Mouse (Mus musculus): Measurements from ENCODE around the gene Nploc4. TPM values are rescaled to one million over a fixed set of nuclear protein-coding genes. Genes with fewer than 3 reads are reported as not detected.
"Not testable (repeated sequence)": the region's sequence is repeated elsewhere in the genome, so short reads cannot be mapped to it uniquely, and the experiment has no call there.

The Nploc4 gene
- polyA plus RNA-seq, 1 experiment from 2014 or later, result 28.2 TPM

- no peak overlapping the region for H3K4me2 ChIP-seq (ENCODE audit: low read depth, low read length)
- no peak overlapping the region for H3K4me3 ChIP-seq (ENCODE audit: low read length)
- H3K9me3 ChIP-seq (ENCODE audit: control insufficient read depth, low read length), result no peaks in the 10 kb centered on the region
- peaks cover 49% of the 10 kb centered on the region for H3K36me3 ChIP-seq (ENCODE audit: control insufficient read depth, insufficient read depth, low read length)
- no peak for ATAC-seq (ENCODE audit: low read depth)
- no peaks in the 10 kb centered on the region for H3K27me3 ChIP-seq (ENCODE audit: control insufficient read depth, insufficient read depth, low read depth, low read length)
- H3K27ac ChIP-seq (ENCODE audit: low read length), result no peak overlapping the region
- H3K9ac ChIP-seq (ENCODE audit: low read length), result no peak overlapping the region
- WGBS, result 91% methylated on average over 1 of the region's 1 CpGs
- H3K4me1 ChIP-seq (replicated peaks; ENCODE audit: control insufficient read depth, insufficient read depth, low read length), result no peaks in the 10 kb centered on the region
These were observed 18.9 kb downstream of the Nploc4 start for GRCm38 (mm10) chr11:120418592-120418991.

- Histone ChIP-seq H3K27me3 (ENCODE audit: control insufficient read depth, insufficient read depth, low read depth, low read length) (no peaks in the 10 kb centered on the region), H3K4me2 (ENCODE audit: low read depth, low read length) (no peak overlapping the region), H3K9ac (ENCODE audit: low read length) (no peak overlapping the region), H3K4me3 (ENCODE audit: low read length) (no peak overlapping the region), H3K9me3 (ENCODE audit: control insufficient read depth, low read length) (no peaks in the 10 kb centered on the region), H3K36me3 (ENCODE audit: control insufficient read depth, insufficient read depth, low read length) (peaks cover 54% of the 10 kb centered on the region), H3K4me1 (replicated peaks; ENCODE audit: control insufficient read depth, insufficient read depth, low read length) (no peaks in the 10 kb centered on the region), H3K27ac (ENCODE audit: low read length) (no peak overlapping the region)
- no peak for ATAC-seq (ENCODE audit: low read depth)
- 85% methylated on average over 7 of the region's 7 CpGs for WGBS
These were observed 19.7 kb downstream of the Nploc4 start for GRCm38 (mm10) chr11:120417852-120418251.

- H3K36me3 ChIP-seq (ENCODE audit: control insufficient read depth, insufficient read depth, low read length), result peaks cover 55% of the 10 kb centered on the region
- not testable (repeated sequence) for H3K9ac ChIP-seq (ENCODE audit: low read length); H3K9me3 ChIP-seq (ENCODE audit: control insufficient read depth, low read length); H3K27me3 ChIP-seq (ENCODE audit: control insufficient read depth, insufficient read depth, low read depth, low read length); H3K4me1 ChIP-seq (replicated peaks; ENCODE audit: control insufficient read depth, insufficient read depth, low read length); H3K4me2 ChIP-seq (ENCODE audit: low read depth, low read length); H3K4me3 ChIP-seq (ENCODE audit: low read length); H3K27ac ChIP-seq (ENCODE audit: low read length); ATAC-seq (ENCODE audit: low read depth)
- 95% methylated on average over 7 of the region's 10 CpGs for WGBS
These were observed 23.9 kb downstream of the Nploc4 start for GRCm38 (mm10) chr11:120413621-120414020.

- no peak overlapping the region for H3K4me3 ChIP-seq (ENCODE audit: low read length)
- H3K27me3 ChIP-seq (ENCODE audit: control insufficient read depth, insufficient read depth, low read depth, low read length), result no peaks in the 10 kb centered on the region
- H3K4me2 ChIP-seq (ENCODE audit: low read depth, low read length), result no peak overlapping the region
- H3K4me1 ChIP-seq (replicated peaks; ENCODE audit: control insufficient read depth, insufficient read depth, low read length), result no peaks in the 10 kb centered on the region
- H3K9ac ChIP-seq (ENCODE audit: low read length), result no peak overlapping the region
- no peak overlapping the region for H3K27ac ChIP-seq (ENCODE audit: low read length)
- peaks cover 60% of the 10 kb centered on the region for H3K36me3 ChIP-seq (ENCODE audit: control insufficient read depth, insufficient read depth, low read length)
- ATAC-seq (ENCODE audit: low read depth), result no peak
- 78% methylated on average over 1 of the region's 1 CpGs for WGBS
- no peaks in the 10 kb centered on the region for H3K9me3 ChIP-seq (ENCODE audit: control insufficient read depth, low read length)
These were observed 31.1 kb downstream of the Nploc4 start for GRCm38 (mm10) chr11:120406445-120406844.

GRCm38 (mm10) chr11:120405867-120406266, 31.6 kb downstream of the Nploc4 start:
- no peak overlapping the region for H3K4me3 ChIP-seq (ENCODE audit: low read length)
- H3K36me3 ChIP-seq (ENCODE audit: control insufficient read depth, insufficient read depth, low read length), result peaks cover 59% of the 10 kb centered on the region
- H3K9ac ChIP-seq (ENCODE audit: low read length), result no peak overlapping the region
- no peaks in the 10 kb centered on the region for H3K4me1 ChIP-seq (replicated peaks; ENCODE audit: control insufficient read depth, insufficient read depth, low read length)
- ATAC-seq (ENCODE audit: low read depth), result no peak
- H3K27me3 ChIP-seq (ENCODE audit: control insufficient read depth, insufficient read depth, low read depth, low read length), result no peaks in the 10 kb centered on the region
- H3K27ac ChIP-seq (ENCODE audit: low read length), result no peak overlapping the region
- no peaks in the 10 kb centered on the region for H3K9me3 ChIP-seq (ENCODE audit: control insufficient read depth, low read length)
- 92% methylated on average over 3 of the region's 3 CpGs for WGBS
- no peak overlapping the region for H3K4me2 ChIP-seq (ENCODE audit: low read depth, low read length)

GRCm38 (mm10) chr11:120404814-120405213, 32.7 kb downstream of the Nploc4 start:
- 96% methylated on average over 1 of the region's 1 CpGs for WGBS
- H3K4me1 ChIP-seq (replicated peaks; ENCODE audit: control insufficient read depth, insufficient read depth, low read length), result no peaks in the 10 kb centered on the region

GRCm38 (mm10) chr11:120399319-120399718, 38.2 kb downstream of the Nploc4 start:
- Histone ChIP-seq H3K27ac (ENCODE audit: low read length) (no peak overlapping the region), H3K9me3 (ENCODE audit: control insufficient read depth, low read length) (no peaks in the 10 kb centered on the region), H3K27me3 (ENCODE audit: control insufficient read depth, insufficient read depth, low read depth, low read length) (no peaks in the 10 kb centered on the region), H3K9ac (ENCODE audit: low read length) (no peak overlapping the region), H3K4me2 (ENCODE audit: low read depth, low read length) (no peak overlapping the region), H3K4me3 (ENCODE audit: low read length) (no peak overlapping the region), H3K36me3 (ENCODE audit: control insufficient read depth, insufficient read depth, low read length) (peaks cover 37% of the 10 kb centered on the region), H3K4me1 (replicated peaks; ENCODE audit: control insufficient read depth, insufficient read depth, low read length) (no peaks in the 10 kb centered on the region)
- WGBS, result 93% methylated on average over 2 of the region's 2 CpGs
- no peak for ATAC-seq (ENCODE audit: low read depth)

More at GRCm38 (mm10) chr11:120404814-120405213, 32.7 kb downstream of the Nploc4 start:
- no peak overlapping the region for H3K27ac ChIP-seq (ENCODE audit: low read length)
- no peak overlapping the region for H3K4me2 ChIP-seq (ENCODE audit: low read depth, low read length)
- no peaks in the 10 kb centered on the region for H3K9me3 ChIP-seq (ENCODE audit: control insufficient read depth, low read length)
- H3K9ac ChIP-seq (ENCODE audit: low read length), result no peak overlapping the region
- no peak overlapping the region for H3K4me3 ChIP-seq (ENCODE audit: low read length)
- no peak for ATAC-seq (ENCODE audit: low read depth)
- no peaks in the 10 kb centered on the region for H3K27me3 ChIP-seq (ENCODE audit: control insufficient read depth, insufficient read depth, low read depth, low read length)
- H3K36me3 ChIP-seq (ENCODE audit: control insufficient read depth, insufficient read depth, low read length), result peaks cover 62% of the 10 kb centered on the region

- H3K4me1 ChIP-seq (replicated peaks; ENCODE audit: control insufficient read depth, insufficient read depth, low read length), result no peaks in the 10 kb centered on the region
- H3K9me3 ChIP-seq (ENCODE audit: control insufficient read depth, low read length), result no peaks in the 10 kb centered on the region
- H3K36me3 ChIP-seq (ENCODE audit: control insufficient read depth, insufficient read depth, low read length), result peaks cover 29% of the 10 kb centered on the region
- WGBS, result 73% methylated on average over 2 of the region's 2 CpGs
- H3K27ac ChIP-seq (ENCODE audit: low read length), result no peak overlapping the region
- H3K4me3 ChIP-seq (ENCODE audit: low read length), result no peak overlapping the region
- no peaks in the 10 kb centered on the region for H3K27me3 ChIP-seq (ENCODE audit: control insufficient read depth, insufficient read depth, low read depth, low read length)
- H3K4me2 ChIP-seq (ENCODE audit: low read depth, low read length), result no peak overlapping the region
- no peak overlapping the region for H3K9ac ChIP-seq (ENCODE audit: low read length)
- no peak for ATAC-seq (ENCODE audit: low read depth)
These were observed 39.9 kb downstream of the Nploc4 start for GRCm38 (mm10) chr11:120397602-120398001.

GRCm38 (mm10) chr11:120395661-120396060, 41.8 kb downstream of the Nploc4 start:
- Histone ChIP-seq H3K27ac (ENCODE audit: low read length) (no peak overlapping the region), H3K27me3 (ENCODE audit: control insufficient read depth, insufficient read depth, low read depth, low read length) (no peaks in the 10 kb centered on the region)

GRCm38 (mm10) chr11:120388580-120388979, 48.9 kb downstream of the Nploc4 start:
- no peak for ATAC-seq (ENCODE audit: low read depth)
- Histone ChIP-seq H3K27ac (ENCODE audit: low read length) (no peak overlapping the region), H3K27me3 (ENCODE audit: control insufficient read depth, insufficient read depth, low read depth, low read length) (no peaks in the 10 kb centered on the region), H3K4me2 (ENCODE audit: low read depth, low read length) (no peak overlapping the region), H3K9me3 (ENCODE audit: control insufficient read depth, low read length) (no peaks in the 10 kb centered on the region), H3K4me3 (ENCODE audit: low read length) (no peak overlapping the region), H3K36me3 (ENCODE audit: control insufficient read depth, insufficient read depth, low read length) (peaks cover 34% of the 10 kb centered on the region), H3K9ac (ENCODE audit: low read length) (no peak overlapping the region), H3K4me1 (replicated peaks; ENCODE audit: control insufficient read depth, insufficient read depth, low read length) (no peaks in the 10 kb centered on the region)
- 93% methylated on average over 9 of the region's 9 CpGs for WGBS

More at GRCm38 (mm10) chr11:120395661-120396060, 41.8 kb downstream of the Nploc4 start:
- H3K4me1 ChIP-seq (replicated peaks; ENCODE audit: control insufficient read depth, insufficient read depth, low read length), result no peaks in the 10 kb centered on the region
- ATAC-seq (ENCODE audit: low read depth), result no peak
- no peak overlapping the region for H3K4me3 ChIP-seq (ENCODE audit: low read length)
- no peak overlapping the region for H3K4me2 ChIP-seq (ENCODE audit: low read depth, low read length)
- 84% methylated on average over 4 of the region's 4 CpGs for WGBS
- H3K9ac ChIP-seq (ENCODE audit: low read length), result no peak overlapping the region
- peaks cover 22% of the 10 kb centered on the region for H3K36me3 ChIP-seq (ENCODE audit: control insufficient read depth, insufficient read depth, low read length)
- no peaks in the 10 kb centered on the region for H3K9me3 ChIP-seq (ENCODE audit: control insufficient read depth, low read length)

All from lung, embryonic 16.5 days (tissue).